Mouse (Mus musculus) limb, embryonic 15.5 days (tissue): Measurements from ENCODE around the gene Prkar1b. TPM values are rescaled to one million over a fixed set of nuclear protein-coding genes. Genes with fewer than 3 reads are reported as not detected.

Experiments used
- ATAC-seq: fragments of 200-750 bp; cut with Nextera tagmentation; 2 replicates; pipeline ENCODE4 v1.8.0; 2017; ENCODE audit warnings: low read depth, moderate TSS enrichment; ENCODE audit not compliant: insufficient number of reproducible peaks, low FRiP score, low TSS enrichment
- H3K27ac ChIP-seq: fragments of 300-500 bp; sonication (generic); 2 replicates; pipeline ENCODE4 v1.5.1; 2015; ENCODE audit warnings: moderate library complexity, mild to moderate bottlenecking, inconsistent platforms
- H3K27me3 ChIP-seq: fragments of 300-500 bp; sonication (generic); 2 replicates; pipeline ENCODE4 v1.6.1; 2015; ENCODE audit warnings: inconsistent platforms
- H3K36me3 ChIP-seq: fragments of 300-500 bp; sonication (generic); 2 replicates; pipeline ENCODE4 v1.6.1; 2015; ENCODE audit warnings: inconsistent platforms
- H3K4me1 ChIP-seq: fragments of 300-500 bp; sonication (generic); 2 replicates; pipeline ENCODE4 v1.6.1; 2015; ENCODE audit warnings: inconsistent platforms
- H3K4me2 ChIP-seq: fragments of 300-500 bp; sonication (generic); 2 replicates; pipeline ENCODE4 v1.6.1; 2015; ENCODE audit warnings: mild to moderate bottlenecking, inconsistent platforms
- H3K4me3 ChIP-seq: fragments of 300-500 bp; sonication (generic); 2 replicates; pipeline ENCODE4 v1.5.1; 2015; ENCODE audit warnings: mild to moderate bottlenecking, inconsistent platforms
- H3K9ac ChIP-seq: fragments of 300-500 bp; sonication (generic); 2 replicates; pipeline ENCODE4 v1.6.1; 2015; ENCODE audit warnings: inconsistent platforms
- H3K9me3 ChIP-seq: fragments of 300-500 bp; sonication (generic); 2 replicates; pipeline ENCODE4 v1.6.1; 2016; ENCODE audit warnings: inconsistent platforms
- WGBS: fragments of 180-500 bp; shearing (Covaris S2); methylation state at CpG from one replicate; pipeline ENCODE4 v1.1.7; 2015; 5-methylcytosine and 5-hydroxymethylcytosine counted together
- polyA plus RNA-seq: library from polyadenylated mRNA; unstranded; fragments of >200 nt; fragmentation: Nextera tagmentation; extraction: Ambion mirVana; gene quantifications from 2 replicates; pipeline ENCODE4 v1.2.1, GENCODE M21; 2015

Prkar1b gene
- polyA plus RNA-seq, 1 experiment from 2014 or later: 19.2 TPM

DNA sequence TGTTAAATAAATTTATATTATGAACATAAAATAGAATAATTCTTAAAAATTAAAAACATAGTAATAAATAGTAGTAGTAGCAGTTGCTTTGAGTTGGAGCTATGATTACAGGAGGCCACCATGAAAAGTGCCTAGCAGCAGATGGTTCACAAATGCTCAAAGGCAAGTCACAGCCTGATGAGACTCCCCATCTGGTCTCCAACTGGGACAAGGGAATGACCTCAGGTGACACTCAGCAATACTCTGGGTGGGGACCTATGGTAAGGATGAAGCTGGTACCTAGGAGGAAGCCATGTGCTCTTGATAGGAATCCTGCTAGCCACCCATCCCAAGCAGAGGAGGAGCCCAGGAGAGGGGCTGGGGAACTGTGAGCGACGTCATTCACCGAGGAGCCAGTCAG lies 24.1 kb downstream of the Prkar1b start:
- peaks cover 13% of the 10 kb centered on the region for H3K4me1 ChIP-seq
- no peak for ATAC-seq
- H3K36me3 ChIP-seq: peaks cover 6% of the 10 kb centered on the region; the same call in 1 of the 2 replicates
- no peaks in the 10 kb centered on the region for H3K9me3 ChIP-seq
- peaks cover 10% of the 10 kb centered on the region for H3K27me3 ChIP-seq
- H3K4me2 ChIP-seq: no peak overlapping the region
- H3K9ac ChIP-seq: no peak overlapping the region
- H3K27ac ChIP-seq: no peak overlapping the region
- no peak overlapping the region for H3K4me3 ChIP-seq
- WGBS: 66% methylated on average over 3 of the region's 3 CpGs

GRCm38 (mm10) chr5:139118961-139119276 lies 30.9 kb downstream of the Prkar1b start:
- WGBS: 80% methylated on average over 2 of the region's 2 CpGs
- no peak overlapping the region for H3K4me3 ChIP-seq
- no peak overlapping the region for H3K9ac ChIP-seq
- no peak for ATAC-seq
- H3K36me3 ChIP-seq: no peaks in the 10 kb centered on the region
- H3K27ac ChIP-seq: no peak overlapping the region
- no peaks in the 10 kb centered on the region for H3K27me3 ChIP-seq
- no peaks in the 10 kb centered on the region for H3K9me3 ChIP-seq
- H3K4me2 ChIP-seq: no peak overlapping the region
- H3K4me1 ChIP-seq: no peaks in the 10 kb centered on the region

DNA sequence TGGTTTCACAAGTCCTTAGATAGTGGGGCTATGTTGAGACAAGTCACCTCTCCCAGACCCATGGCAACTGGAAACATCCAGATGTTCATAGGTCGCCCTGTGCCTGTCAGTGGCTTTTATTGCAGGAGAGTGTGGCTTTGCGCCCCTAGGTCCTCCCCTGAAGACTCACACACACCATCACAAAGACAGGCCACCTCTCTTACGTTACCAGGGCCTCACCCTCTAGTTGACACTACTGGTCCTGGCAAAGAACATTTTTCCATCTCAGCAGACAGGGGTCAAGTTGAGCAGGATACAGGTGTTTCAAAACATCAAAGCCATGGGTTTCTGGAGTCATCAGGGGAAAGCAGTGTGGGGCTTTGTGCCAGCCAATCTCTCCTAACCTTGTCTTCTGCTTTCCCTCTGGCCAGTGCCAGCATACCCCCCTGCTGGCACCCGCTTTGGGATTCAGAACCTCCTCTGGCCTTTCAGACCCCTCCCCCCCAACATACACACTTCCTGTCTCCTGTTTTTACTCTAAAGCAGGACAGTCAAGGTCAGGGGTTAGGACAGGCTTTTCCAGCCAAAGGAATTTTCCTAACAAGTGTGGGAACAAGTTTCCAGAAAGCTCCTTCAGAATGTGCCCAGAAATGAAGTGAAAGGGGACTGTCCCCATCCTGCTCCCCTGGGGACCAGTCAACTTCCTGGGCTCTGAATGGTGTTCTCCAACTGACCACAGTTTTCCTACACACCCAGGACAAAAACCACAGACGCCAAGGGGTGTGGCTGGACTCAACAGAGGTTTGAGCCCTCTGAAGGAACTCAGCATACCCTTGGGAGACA lies 31.5 kb downstream of the Prkar1b start:
- Histone ChIP-seq H3K27me3 (no peaks in the 10 kb centered on the region), H3K36me3 (no peaks in the 10 kb centered on the region), H3K27ac (no peak overlapping the region), H3K4me2 (no peak overlapping the region), H3K4me1 (no peaks in the 10 kb centered on the region), H3K9me3 (no peaks in the 10 kb centered on the region), H3K9ac (no peak overlapping the region), H3K4me3 (no peak overlapping the region)
- WGBS: 56% methylated on average over 5 of the region's 5 CpGs
- no peak for ATAC-seq

DNA sequence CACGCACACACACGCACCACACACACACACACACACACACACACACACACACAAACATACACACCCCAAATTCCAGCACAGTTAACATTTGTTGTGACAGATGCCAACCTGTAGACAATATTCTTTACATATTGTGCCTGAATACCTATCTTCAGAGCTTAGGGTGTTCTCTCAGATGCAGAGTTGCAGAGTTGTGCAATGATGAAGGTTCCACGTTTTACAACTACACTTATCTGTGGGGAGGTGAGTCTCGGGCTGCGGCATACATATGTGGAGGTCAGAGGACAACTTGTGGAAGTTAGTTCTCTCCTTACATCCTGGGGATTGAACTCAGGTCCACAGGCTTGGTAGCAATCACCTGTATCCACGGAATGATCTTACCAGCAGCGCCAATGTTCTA lies 34.3 kb downstream of the Prkar1b start:
- H3K27ac ChIP-seq: no peak overlapping the region
- no peaks in the 10 kb centered on the region for H3K9me3 ChIP-seq
- no peak for ATAC-seq
- no peaks in the 10 kb centered on the region for H3K36me3 ChIP-seq
- no peak overlapping the region for H3K4me2 ChIP-seq
- peaks cover 8% of the 10 kb centered on the region; the same call in 1 of the 2 replicates for H3K4me1 ChIP-seq
- no peaks in the 10 kb centered on the region for H3K27me3 ChIP-seq
- H3K4me3 ChIP-seq: no peak overlapping the region
- H3K9ac ChIP-seq: no peak overlapping the region
- 91% methylated on average over 7 of the region's 7 CpGs for WGBS

DNA sequence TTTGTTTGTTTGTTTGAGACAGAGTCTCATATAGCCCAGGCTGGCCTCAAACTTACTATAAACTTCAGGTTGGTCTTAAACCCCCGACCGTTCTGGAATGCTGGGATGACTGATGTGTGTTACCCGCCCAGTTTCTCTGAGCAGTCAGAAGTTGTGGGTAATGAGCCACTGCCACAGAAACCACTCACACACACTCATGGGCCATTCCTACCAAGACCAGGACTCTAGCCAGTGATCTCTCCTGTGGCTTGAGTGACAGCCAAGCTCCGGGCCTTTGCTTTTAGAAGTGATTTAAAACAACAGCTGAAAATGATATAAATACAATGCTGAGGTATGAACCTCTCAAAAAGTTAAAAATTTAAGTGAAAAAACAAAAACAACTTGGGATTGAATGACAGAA lies 34.9 kb downstream of the Prkar1b start:
- ATAC-seq: no peak
- WGBS: 55% methylated on average over 4 of the region's 4 CpGs
- Histone ChIP-seq H3K9me3 (no peaks in the 10 kb centered on the region), H3K9ac (no peak overlapping the region), H3K4me1 (peaks cover 8% of the 10 kb centered on the region; the same call in 1 of the 2 replicates), H3K4me3 (no peak overlapping the region), H3K4me2 (no peak overlapping the region), H3K27ac (no peak overlapping the region), H3K27me3 (no peaks in the 10 kb centered on the region), H3K36me3 (no peaks in the 10 kb centered on the region)

GRCm38 (mm10) chr5:139112418-139112817 lies 37.4 kb downstream of the Prkar1b start:
- H3K9me3 ChIP-seq: no peaks in the 10 kb centered on the region
- H3K4me3 ChIP-seq: no peak overlapping the region
- no peak overlapping the region for H3K27ac ChIP-seq
- H3K36me3 ChIP-seq: no peaks in the 10 kb centered on the region
- no peak overlapping the region for H3K4me2 ChIP-seq
- no peak for ATAC-seq
- WGBS: 79% methylated on average over 9 of the region's 9 CpGs
- H3K4me1 ChIP-seq: peaks cover 8% of the 10 kb centered on the region; the same call in 1 of the 2 replicates
- no peaks in the 10 kb centered on the region for H3K27me3 ChIP-seq
- no peak overlapping the region for H3K9ac ChIP-seq

GRCm38 (mm10) chr5:139111991-139112390 lies 37.8 kb downstream of the Prkar1b start:
- H3K9ac ChIP-seq: no peak overlapping the region
- WGBS: 42% methylated on average over 9 of the region's 9 CpGs
- no peaks in the 10 kb centered on the region for H3K36me3 ChIP-seq
- H3K9me3 ChIP-seq: no peaks in the 10 kb centered on the region
- no peak overlapping the region for H3K27ac ChIP-seq
- no peaks in the 10 kb centered on the region for H3K27me3 ChIP-seq
- peaks cover 8% of the 10 kb centered on the region; the same call in 1 of the 2 replicates for H3K4me1 ChIP-seq
- ATAC-seq: no peak
- no peak overlapping the region for H3K4me2 ChIP-seq
- no peak overlapping the region for H3K4me3 ChIP-seq

DNA sequence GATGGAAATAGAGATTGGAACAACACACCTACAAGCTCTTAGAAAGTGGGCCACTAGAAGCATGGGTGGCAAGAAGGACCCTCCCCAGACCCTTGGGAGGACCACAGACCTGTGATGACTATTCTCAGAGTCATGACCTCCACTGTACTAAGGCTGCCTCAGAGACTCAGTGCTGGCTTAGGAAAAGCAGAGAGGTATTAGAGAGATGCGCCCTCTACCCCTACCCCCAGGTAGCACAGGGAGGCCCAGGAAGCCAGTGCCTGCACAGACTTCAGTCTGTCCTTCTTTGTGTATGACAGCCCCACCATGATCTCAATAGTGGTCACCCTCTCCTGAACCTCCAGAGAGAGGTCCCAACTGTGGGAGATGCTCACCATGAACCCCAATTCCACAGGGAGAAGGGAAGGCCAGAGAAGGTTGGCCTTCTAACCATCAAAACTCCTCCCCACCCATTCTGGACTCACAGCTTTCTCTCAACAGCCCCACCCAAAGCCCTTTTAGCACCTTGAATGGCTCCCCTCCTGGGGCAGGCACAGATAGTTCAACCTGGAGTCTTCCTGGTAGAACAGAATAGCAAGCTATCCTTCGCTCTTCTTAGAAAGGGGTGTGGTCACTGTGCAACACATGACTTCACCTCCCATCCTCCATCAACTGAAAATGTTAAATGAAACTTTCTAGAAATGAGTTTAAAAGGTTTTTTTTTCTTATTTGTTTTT lies 39.5 kb downstream of the Prkar1b start:
- Histone ChIP-seq H3K36me3 (0 out of 2 replicates have a peak, but pooled peaks cover 7% of the 10 kb centered on the region), H3K9ac (no peak overlapping the region), H3K4me1 (peaks cover 8% of the 10 kb centered on the region; the same call in 1 of the 2 replicates), H3K4me2 (no peak overlapping the region), H3K27me3 (no peaks in the 10 kb centered on the region), H3K9me3 (no peaks in the 10 kb centered on the region), H3K4me3 (no peak overlapping the region), H3K27ac (no peak overlapping the region)
- no peak for ATAC-seq
- WGBS: 89% methylated on average over 2 of the region's 2 CpGs

DNA sequence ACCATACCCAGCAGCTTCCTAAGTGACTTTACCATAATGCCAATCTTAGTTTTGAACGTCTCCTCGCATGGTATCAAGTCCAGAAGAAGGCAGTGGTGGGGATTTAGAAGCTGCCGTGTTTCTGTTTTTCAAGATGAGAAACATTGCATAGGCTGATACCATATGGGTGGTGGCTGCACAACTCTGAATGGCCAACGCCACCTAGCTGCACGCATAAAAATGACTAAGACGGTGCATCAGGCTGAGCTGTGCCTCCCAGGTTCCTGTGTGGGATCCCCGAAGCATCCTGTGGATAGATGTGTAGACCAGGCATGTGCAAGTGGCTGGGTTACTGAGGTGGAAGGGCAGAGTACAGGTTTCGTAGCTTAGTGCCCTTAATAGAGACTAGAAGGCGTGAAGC lies 42.0 kb downstream of the Prkar1b start:
- 0 out of 2 replicates have a peak, but pooled peaks cover 7% of the 10 kb centered on the region for H3K36me3 ChIP-seq
- no peak overlapping the region for H3K4me2 ChIP-seq
- peaks cover 8% of the 10 kb centered on the region; the same call in 1 of the 2 replicates for H3K4me1 ChIP-seq
- no peak for ATAC-seq
- H3K4me3 ChIP-seq: no peak overlapping the region
- H3K27me3 ChIP-seq: no peaks in the 10 kb centered on the region
- no peak overlapping the region for H3K9ac ChIP-seq
- H3K27ac ChIP-seq: no peak overlapping the region
- WGBS: 70% methylated on average over 9 of the region's 9 CpGs
- no peaks in the 10 kb centered on the region for H3K9me3 ChIP-seq

GRCm38 (mm10) chr5:139101783-139102182 lies 48.0 kb downstream of the Prkar1b start:
- Histone ChIP-seq H3K27ac (no peak overlapping the region; the same call in 1 of the 2 replicates), H3K9me3 (no peaks in the 10 kb centered on the region), H3K4me3 (no peak overlapping the region), H3K9ac (no peak overlapping the region), H3K36me3 (0 out of 2 replicates have a peak, but pooled peaks cover 7% of the 10 kb centered on the region), H3K27me3 (no peaks in the 10 kb centered on the region), H3K4me1 (peaks cover 10% of the 10 kb centered on the region), H3K4me2 (no peak overlapping the region)
- 53% methylated on average over 6 of the region's 6 CpGs for WGBS
- ATAC-seq: no peak

GRCm38 (mm10) chr5:139098991-139099972 lies 50.5 kb downstream of the Prkar1b start:
- no peak overlapping the region for H3K4me3 ChIP-seq
- no peak for ATAC-seq
- H3K9ac ChIP-seq: no peak overlapping the region
- H3K36me3 ChIP-seq: no peaks in the 10 kb centered on the region
- no peaks in the 10 kb centered on the region for H3K9me3 ChIP-seq
- H3K27ac ChIP-seq: 0 out of 2 replicates have a peak overlapping the region, but pooled peaks have one; percentile 9
- 20% methylated on average over 12 of the region's 12 CpGs for WGBS
- H3K4me1 ChIP-seq: peaks cover 10% of the 10 kb centered on the region
- no peak overlapping the region for H3K4me2 ChIP-seq
- H3K27me3 ChIP-seq: no peaks in the 10 kb centered on the region
